Mouse (Mus musculus) embryonic fibroblast, embryonic 13.5 days (primary cell): ENCODE measurements around the gene Cdkn2aipnl.

Source experiments
- CTCF ChIP-seq: IDR thresholded peaks from 2 replicates; pipeline ENCODE4 v1.5.1; 2011; ENCODE audit warnings: mild to moderate bottlenecking, control low read depth, low read length, moderate library complexity, borderline replicate concordance; ENCODE audit not compliant: insufficient read depth
- POLR2A ChIP-seq: IDR thresholded peaks from 2 replicates; pipeline ENCODE4 v1.6.1; 2011; ENCODE audit warnings: low read depth, mild to moderate bottlenecking, control low read depth, low read length, moderate library complexity

DNA sequence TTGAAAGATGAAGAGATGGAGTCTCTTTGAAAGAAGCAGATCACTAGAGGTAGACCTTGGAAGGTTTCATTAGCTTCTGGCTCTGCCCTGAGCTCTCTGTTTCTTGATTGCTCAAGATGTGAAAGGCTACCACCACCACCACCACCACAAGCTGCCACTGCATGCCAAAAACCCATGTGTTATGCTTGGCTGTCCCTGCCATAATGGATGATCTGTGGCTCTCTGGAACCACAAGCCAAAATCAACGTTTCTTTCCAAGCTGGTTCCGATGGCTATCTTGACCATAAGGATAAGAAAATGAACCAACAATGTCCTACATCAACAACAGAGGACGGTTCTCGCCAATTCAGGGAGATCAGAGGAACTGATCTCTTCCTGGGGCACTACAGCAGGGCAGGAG lies 7.4 kb upstream of the Cdkn2aipnl start:
- TF ChIP-seq POLR2A = no peak
- TF ChIP-seq CTCF = no peak
